ENCODE assay signal across 14 mouse cellular contexts in genomic region chr10:81645391-81645790, GRCm38 (mm10). TPM values are rescaled to one million over a fixed set of nuclear protein-coding genes. Genes with fewer than 3 reads are reported as not detected.
DNase-seq lines count a peak whose midpoint lies in the region; ATAC-seq lines count a peak whose summit lies in the region.
"Had no signal": no experiment of that assay in that cellular context is flagged by ENCODE, and none has a peak within 500 bp of the region (broad histone marks: within the 10 kb centered on the region; RNA-seq: fewer than 3 reads in every experiment).

No protein-coding gene starts in this region.

- no peak for ATAC-seq in cerebellum, adult (ENCODE audit: insufficient number of reproducible peaks, low FRiP score, low TSS enrichment)
- no peak for ATAC-seq in erythroid progenitor cell, adult 5-6 weeks (replicated peaks; ENCODE audit: low FRiP score, poor library complexity, severe bottlenecking)
- ATAC-seq: activated CD4-positive, CD25-positive, alpha-beta regulatory T cell, adult 4 months; forebrain, embryonic 14.5 days; hindbrain, embryonic 16.5 days; inflammation-experienced regulatory T-cells, adult 6 months; Patski had no signal

- DNase-seq in cerebellum, adult 8-10 months, result peak; percentile 5
- DNase-seq in heart, adult 11 months, result peak; percentile 71
- no peak for DNase-seq in heart, postnatal 10 days
- DNase-seq in thymus, postnatal 14 days, result peak; percentile 1
- no peak for DNase-seq in thymus, postnatal 36 days
- DNase-seq: gastrocnemius, adult 2 months; heart, postnatal 4 days had no signal

- intact Hi-C loops in heart, postnatal 10 days (cut with DNase I), result loop anchor here (5.0 kb wide), 1 partner anchor 522 kb away; no protein-coding TSS in a partner anchor

RNA-seq across cellular contexts. Expression of gene Gm10778, which starts 3.5 kb away (rescaled TPM):
- 1 to 10 TPM; 2.7 to 2.9 TPM for total RNA-seq in heart, postnatal 10 days (2021)
- total RNA-seq in erythroid progenitor cell, adult 5-6 weeks (2015; ENCODE audit: low replicate concordance), result not detected in 2 replicates
- 3.0 TPM in 1 of 2 replicates, not detected in the other for total RNA-seq in erythroid progenitor cell, adult 5-6 weeks (2017; ENCODE audit: low replicate concordance)

RNA-seq across cellular contexts. Expression of gene Ankrd24, which starts 17.1 kb away (rescaled TPM):
- 10 to 100 TPM; 13.9 to 16.6 TPM for total RNA-seq in heart, postnatal 10 days (2021)
- not detected in 2 replicates for total RNA-seq in erythroid progenitor cell, adult 5-6 weeks (2015; ENCODE audit: low replicate concordance)
- total RNA-seq in erythroid progenitor cell, adult 5-6 weeks (2017; ENCODE audit: low replicate concordance), result not detected in 2 replicates

RNA-seq across cellular contexts. Expression of gene Sirt6, which starts 17.8 kb away (rescaled TPM):
- 10 to 100 TPM; 12.8 to 14.2 TPM for total RNA-seq in heart, postnatal 10 days (2021)
- total RNA-seq in erythroid progenitor cell, adult 5-6 weeks (2015; ENCODE audit: low replicate concordance), result 5.4 and 7.2 TPM in 2 replicates
- 0.23 and 1.3 TPM in 2 replicates for total RNA-seq in erythroid progenitor cell, adult 5-6 weeks (2017; ENCODE audit: low replicate concordance)

RNA-seq across cellular contexts. Expression of gene BC025920, which starts 39.3 kb away (rescaled TPM):
- total RNA-seq in heart, postnatal 10 days (2021), result 1 to 10 TPM; 1.3 to 1.4 TPM
- 2.2 TPM in 1 of 2 replicates, not detected in the other for total RNA-seq in erythroid progenitor cell, adult 5-6 weeks (2015; ENCODE audit: low replicate concordance)
- 1.7 and 2.4 TPM in 2 replicates for total RNA-seq in erythroid progenitor cell, adult 5-6 weeks (2017; ENCODE audit: low replicate concordance)

RNA-seq across cellular contexts. Expression of gene Tle6, which starts 44.5 kb away (rescaled TPM):
- 10 to 100 TPM; 10.2 to 11.1 TPM for total RNA-seq in heart, postnatal 10 days (2021)
- not detected in 2 replicates for total RNA-seq in erythroid progenitor cell, adult 5-6 weeks (2015; ENCODE audit: low replicate concordance)
- 4.1 TPM in 1 of 2 replicates, not detected in the other for total RNA-seq in erythroid progenitor cell, adult 5-6 weeks (2017; ENCODE audit: low replicate concordance)

Comparison
In these comparisons a context has a peak if more than half of its experiments do, and no peak if none do; other contexts are left out.
1. DNase-seq: peak in cerebellum, adult 8-10 months (single experiment), heart, adult 11 months (single experiment) and thymus, postnatal 14 days (single experiment); none in heart, postnatal 10 days (0 of 2) and thymus, postnatal 36 days (0 of 2).
2. RNA of gene Ankrd24, which starts 17.1 kb away (total RNA-seq): 13.9 to 16.6 TPM in heart, postnatal 10 days; not detected in erythroid progenitor cell, adult 5-6 weeks; every median in the first group is over 10 times any median in the second.